Mouse (Mus musculus) small intestine, adult 2 months (tissue): ENCODE results near the gene Thnsl2.

Source experiments
- CTCF ChIP-seq: fragments of 200-500 bp; IDR thresholded peaks from 2 replicates; pipeline ENCODE4 v1.5.1; 2012; ENCODE audit warnings: low read depth, mild to moderate bottlenecking, control low read depth, inconsistent platforms, low read length, moderate library complexity, mixed read lengths; ENCODE audit not compliant: insufficient replicate concordance, insufficient read length; ENCODE audit errors: extremely low read depth
- POLR2A ChIP-seq: fragments of 200-500 bp; IDR thresholded peaks from 2 replicates; pipeline ENCODE4 v1.6.1; 2012; ENCODE audit warnings: low read depth, mild to moderate bottlenecking, control low read depth, inconsistent platforms, low read length, moderate library complexity

DNA sequence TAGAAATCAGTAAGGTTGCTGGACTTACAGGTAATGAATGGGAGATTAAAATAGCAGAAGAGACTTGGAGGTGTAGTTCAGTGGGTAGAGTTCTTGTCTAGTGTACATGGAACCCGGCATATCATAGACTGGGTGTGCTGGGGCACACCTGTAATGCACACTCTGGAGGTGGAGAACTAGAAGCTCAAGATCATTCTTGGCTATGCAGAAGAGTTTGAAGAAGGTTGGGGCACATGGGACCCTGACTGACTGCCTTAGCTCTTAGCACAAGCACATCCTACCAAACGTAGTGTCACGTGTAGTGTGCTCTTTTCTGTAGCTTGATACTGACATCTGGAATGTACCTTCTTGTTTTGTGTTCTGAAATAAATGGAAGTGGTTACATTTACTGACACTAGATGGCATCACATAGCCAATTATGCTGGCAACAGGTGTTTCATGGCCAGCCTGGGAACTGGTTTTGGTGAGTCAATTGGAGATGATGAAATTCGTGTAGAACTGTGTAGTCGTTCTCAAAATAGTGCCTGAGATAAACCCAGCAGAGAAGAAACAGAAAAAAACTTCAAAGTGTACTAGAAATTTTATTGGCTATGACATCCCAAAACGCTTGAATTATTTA, 22.4 kb upstream of the Thnsl2 start:
- TF ChIP-seq POLR2A (no peak), CTCF (no peak)
